Mouse (Mus musculus): ENCODE measurements around the gene Stat5b.

Gene Stat5b

DNA sequence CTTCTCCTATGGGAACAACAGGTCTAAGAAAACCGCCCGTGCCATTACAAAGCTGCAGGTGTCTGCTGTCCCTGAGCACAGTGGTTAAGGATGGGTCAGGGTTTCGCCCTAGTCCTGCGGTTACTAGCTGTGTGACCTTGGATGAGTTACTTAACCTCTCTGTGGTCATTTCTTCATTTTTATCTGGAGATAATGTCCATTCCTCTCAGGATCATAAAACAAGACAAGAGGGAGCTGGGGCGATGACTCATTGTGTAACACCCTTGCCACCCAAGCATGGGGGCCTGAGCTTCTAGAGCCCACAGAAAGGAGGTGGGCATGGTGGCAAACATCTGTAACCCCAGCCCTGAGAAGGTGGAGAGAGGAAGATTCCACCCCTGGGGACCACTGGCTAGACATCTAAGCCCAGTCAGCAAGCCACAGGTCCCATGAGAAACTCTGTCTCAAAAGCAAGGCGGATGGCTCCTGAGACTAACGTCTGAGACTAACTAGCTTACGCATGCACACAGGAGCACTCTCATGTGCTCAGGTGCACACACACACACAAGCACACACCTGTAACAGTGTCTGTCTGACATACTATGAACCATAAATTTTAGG lies 7.4 kb downstream of the Stat5b start:
- no peak for DNase-seq (ENCODE audit: low spot score in 2 of 2)

DNA sequence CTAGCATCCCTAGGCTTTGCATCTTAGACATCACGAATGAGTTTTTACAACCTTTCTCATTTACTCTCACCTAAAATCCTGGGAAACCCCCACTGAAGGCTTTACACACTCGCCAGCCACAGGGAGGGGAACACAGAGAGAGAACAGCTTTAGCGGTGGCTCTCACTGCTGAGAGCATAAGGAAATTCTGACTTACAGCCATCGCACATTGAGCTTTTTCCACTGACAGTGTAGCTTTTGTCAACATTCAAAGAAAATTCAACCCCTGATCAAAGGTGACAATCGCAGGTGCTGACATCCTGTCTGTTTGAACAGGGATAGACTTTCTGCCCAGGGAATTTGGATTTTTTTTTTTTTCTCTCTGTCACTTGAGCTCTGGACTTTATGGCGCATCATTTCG lies 8.5 kb downstream of the Stat5b start:
- DNase-seq (ENCODE audit: low spot score in 2 of 2), result no peak

DNA sequence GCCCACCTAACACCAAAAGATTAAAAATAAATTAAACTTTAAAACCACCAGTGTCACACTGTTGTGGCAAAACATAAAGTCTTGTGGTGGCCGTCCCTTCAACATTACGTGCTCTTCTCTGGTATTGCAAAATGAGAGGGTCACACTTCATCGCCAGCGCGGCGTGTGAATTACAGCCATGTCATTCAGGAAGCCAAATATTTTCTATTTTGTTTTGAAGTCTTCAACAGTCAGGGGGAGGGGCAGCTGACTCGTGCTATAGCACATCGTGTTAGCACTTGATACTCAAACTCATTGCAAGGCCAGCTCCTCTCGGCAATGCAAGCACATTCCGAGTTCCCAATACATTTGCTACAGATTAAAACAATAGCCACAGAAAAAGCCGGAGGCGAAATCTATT lies 9.7 kb downstream of the Stat5b start:
- DNase-seq (ENCODE audit: low spot score in 2 of 2), result no peak

DNA sequence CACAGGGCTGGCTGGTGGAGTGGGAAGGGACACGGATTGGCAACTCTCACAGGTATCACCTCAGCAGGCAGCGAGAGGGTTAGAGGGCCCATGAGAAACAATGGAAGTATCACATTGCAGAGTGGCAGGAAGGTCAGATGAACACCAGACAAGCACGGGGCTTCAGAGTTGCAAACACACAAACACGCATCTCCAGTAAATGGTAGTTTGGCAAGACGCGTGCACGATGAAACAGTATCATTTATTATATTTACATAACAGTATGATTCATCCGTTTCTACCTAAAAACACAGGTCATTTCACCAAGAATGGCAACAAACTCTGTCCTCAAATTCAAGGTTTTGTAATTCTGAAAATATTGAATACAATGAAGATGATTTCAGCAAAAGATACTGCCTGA lies 11.0 kb downstream of the Stat5b start:
- no peak for DNase-seq (ENCODE audit: low spot score in 2 of 2)

DNA sequence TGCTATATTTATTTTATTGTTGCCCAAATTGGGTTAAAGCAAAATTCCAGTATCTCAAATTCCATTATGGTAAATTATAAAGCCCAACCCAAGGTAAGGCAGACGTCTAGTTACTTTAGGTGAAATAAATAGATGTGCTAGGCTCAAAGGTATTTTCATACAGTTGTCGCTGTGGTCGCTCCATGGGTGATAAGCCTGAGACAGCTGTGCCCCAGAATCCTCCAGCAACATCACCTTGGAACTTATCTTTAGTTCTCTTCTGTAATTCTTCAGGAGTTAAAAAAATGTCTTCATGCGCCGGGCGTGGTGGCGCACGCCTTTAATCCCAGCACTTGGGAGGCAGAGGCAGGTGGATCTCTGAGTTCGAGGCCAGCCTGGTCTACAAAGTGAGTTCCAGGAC lies 11.6 kb downstream of the Stat5b start:
- no peak for DNase-seq (ENCODE audit: low spot score in 2 of 2)

DNA sequence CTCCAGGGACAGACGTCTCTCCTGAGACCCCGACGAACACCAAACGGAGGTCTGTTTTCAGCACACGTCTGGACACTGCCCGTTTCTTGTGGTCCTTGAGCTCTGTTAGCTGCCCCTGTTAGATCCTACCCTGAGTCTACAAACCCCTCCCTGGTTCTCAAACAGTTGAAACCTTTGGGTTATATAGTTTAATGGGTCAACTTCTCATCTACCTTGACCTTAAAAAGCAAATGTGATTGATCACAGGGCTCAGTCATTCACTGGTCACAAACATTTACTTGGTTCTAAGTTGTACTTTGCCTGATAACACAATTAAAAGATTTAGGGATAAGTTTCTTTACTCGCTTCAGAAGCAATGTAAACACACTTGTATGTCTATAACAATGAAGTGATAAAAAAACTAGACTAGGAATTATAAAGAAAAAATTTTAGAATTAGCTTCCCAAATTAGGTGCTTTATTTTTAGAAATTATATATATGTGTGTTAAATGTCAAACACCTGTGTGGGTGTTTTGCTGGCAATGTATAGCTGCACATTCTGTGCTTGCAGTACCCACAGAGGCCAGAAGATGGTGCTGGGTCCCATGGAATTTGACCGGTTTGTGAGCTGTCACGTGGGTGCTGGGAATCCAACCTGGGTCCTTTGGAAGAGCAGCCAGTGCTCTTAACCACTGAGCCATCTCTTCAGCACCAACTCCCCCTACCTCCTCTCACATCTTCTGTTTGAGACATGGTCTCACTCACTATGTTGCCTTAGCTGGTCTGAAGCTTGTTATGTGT lies 13.4 kb downstream of the Stat5b start:
- no peak for DNase-seq (ENCODE audit: low spot score in 2 of 2)

DNA sequence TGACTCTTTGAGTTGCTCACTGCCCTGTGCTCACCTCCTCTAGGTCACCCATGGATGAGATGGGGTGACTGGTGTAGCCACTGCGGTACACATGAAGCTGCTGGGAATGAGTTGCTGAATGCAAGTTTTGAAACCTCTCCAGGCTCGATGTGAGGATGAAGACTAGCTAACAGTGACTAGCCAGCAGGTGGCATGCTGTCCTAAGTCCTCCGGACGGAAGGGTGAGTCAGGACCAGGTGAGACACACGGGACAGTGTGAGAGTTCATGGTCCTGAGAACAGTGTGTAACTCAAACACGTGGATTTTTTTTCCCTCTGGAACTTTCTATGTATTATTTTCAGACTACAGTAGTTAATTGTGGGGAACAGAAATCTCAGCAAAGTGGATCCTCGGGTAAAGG lies 17.1 kb downstream of the Stat5b start:
- DNase-seq (ENCODE audit: low spot score in 2 of 2), result no peak

DNA sequence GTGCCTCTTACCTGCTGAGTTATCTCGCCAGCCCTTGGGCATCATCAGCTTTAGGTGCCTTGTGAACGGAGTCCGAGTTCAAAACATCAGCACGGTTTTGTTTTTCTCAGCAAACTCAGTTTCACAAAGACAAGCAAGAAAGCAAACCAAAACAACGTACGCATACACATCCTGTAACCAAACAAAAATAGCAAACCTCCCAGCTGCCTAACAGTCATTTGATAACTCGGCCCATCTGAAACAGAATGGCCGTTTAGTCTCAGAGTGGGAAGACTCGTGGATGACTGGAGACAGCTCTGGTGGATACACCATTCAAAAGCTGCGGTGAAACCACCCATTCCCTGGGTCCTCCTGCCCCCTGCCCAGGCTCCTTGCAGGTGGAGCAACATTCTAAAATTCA lies 19.1 kb downstream of the Stat5b start:
- no peak for DNase-seq (ENCODE audit: low spot score in 2 of 2)

DNA sequence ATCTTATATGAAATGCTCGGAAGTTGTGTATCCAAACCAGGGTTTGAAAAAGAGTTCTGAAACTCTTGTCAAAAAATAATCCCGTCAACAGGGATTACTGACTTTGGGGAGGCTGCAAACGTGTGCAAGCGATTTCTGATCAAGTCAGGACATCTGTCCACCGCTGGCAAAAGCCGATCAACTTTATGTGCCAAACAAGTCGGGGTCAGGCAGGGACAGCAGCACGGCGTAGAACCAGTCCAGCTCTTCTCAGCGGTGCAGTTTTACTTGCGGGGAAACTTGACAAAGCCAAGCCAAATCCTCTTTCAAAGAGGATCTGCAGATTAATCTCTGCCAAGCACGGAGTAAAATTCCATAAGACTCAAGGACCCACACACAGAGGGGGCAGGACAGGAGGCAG lies 20.8 kb downstream of the Stat5b start:
- DNase-seq (ENCODE audit: low spot score in 2 of 2), result no peak

DNA sequence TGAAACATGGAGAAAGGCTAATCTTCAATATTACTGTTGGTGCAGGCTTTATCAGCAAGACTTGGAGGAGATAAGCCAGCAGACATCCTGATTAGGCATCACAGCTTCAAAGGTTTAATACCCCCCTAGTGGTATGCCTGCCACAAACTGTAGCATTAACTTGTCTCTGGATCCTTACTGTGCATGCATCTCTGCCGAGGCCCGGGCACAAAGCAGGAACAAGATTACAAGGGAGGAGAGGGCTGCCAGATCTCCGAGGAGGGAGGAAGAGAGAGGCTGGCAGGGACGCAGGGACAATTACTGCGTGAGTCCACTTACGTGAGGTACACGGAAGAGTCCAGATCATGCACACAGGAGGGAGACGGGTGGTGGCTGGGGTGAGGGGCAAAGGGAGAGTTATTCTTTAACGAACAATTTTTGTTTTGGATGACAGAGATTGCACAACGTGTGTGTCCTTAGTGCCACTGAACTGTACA lies 21.8 kb downstream of the Stat5b start:
- DNase-seq (ENCODE audit: low spot score in 2 of 2), result no peak

DNA sequence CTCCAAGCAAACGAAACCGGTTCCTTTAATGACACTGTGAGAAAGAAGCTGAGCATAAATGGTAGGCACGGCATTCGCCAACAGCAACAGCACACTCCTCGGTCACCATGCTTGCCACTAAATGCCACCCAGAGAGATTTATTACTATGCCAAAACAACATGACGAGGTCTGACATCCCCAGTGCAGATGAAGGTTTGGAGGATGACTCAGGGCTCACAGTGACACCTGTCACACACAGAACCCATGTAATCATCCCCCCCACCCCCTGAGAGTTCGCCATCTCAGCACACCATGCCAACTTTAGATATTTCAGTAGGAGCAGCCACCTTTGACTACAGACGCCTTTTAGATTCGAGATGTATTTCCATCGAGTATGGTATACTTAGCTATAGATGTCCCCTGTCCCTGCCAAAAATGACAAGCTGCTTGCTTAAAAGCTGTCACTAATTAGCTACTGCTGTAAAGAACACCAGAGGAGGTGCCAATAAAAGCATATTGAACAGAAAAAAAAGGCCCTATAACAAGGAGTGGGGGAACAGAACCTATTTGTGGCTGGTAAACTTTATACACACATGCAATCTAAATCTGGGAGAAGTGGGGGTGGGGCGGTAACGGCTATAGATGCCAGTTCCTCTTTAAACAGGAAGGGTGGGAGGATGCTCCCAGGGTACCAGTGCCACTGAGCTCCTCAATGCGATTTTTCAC lies 24.2 kb downstream of the Stat5b start:
- DNase-seq (ENCODE audit: low spot score in 2 of 2), result peak; percentile 47 to 65

DNA sequence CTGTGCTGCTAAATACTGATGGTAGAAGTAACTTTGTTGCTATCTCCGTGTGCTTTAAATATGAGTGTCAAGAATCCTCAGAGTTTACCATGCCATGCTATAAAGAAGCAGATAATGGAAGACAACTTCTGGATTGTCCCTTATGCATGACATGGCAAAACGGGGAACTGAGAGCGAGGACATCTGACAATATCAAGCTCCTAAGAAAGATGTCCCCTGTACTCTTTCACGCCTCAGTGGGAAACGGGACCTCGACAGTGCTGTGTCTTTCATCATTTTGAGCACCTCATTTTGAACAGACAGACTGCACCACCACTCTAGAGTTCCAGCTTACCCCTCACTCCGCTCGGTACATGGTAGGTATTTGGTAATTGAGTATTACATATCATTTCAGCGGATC lies 25.1 kb downstream of the Stat5b start:
- DNase-seq (ENCODE audit: low spot score in 2 of 2), result no peak

DNA sequence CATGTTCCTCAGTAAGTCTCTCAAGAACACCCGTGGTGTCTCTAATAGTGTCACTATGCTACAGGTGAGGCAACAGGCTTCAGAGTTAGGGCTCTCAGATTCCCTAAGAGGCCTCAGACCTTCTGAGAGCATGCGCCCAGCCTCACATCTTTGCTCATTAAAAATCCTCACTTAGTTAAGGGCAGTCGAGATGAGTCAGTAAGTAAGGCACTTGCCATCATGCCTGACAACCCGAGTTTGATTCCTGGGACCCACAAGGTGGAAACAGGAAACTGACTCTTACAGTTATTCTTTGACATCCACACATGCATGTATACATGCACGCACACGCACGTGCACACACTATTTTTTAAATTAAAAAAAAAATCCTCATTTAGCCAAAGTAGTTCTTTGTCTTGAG lies 26.0 kb downstream of the Stat5b start:
- DNase-seq (ENCODE audit: low spot score in 2 of 2), result no peak

DNA sequence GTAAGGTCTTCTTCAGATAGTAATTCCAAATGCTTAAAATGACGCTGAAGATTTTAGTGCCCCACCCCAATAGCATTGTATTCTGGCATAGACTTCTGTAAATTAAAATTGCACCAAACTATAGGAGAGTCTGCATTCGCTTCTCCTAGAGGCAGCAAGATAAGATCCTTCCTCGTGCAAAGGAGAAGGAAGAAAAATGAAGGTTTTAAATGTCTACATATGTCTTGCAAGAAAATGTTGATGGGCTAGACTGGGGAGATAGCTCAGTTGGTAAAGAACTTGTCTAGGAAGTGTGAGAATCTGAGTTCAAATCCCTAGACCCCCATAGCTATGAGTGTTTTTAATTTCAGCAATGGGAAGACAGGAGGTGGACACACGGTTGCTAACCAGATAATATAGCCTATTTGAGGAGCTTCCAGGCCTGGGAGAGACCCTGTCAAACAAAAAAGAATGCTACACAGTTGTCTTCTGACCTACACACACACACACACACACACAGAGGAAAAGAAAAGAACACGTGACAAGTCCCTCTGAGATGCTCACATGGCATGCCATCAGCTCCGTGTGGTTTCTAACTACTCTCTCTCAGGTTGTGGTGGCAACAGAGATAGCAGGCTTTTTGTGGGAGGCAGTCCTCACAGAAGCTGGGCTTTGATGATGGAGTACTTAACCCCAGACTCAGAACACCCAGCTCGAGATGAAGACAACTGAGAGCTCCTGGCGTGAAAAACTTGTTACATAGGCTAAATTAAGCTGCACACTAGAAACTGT lies 26.8 kb downstream of the Stat5b start:
- peak in 1 of 2 experiments; percentile 19 for DNase-seq (ENCODE audit: low spot score in 2 of 2)

DNA sequence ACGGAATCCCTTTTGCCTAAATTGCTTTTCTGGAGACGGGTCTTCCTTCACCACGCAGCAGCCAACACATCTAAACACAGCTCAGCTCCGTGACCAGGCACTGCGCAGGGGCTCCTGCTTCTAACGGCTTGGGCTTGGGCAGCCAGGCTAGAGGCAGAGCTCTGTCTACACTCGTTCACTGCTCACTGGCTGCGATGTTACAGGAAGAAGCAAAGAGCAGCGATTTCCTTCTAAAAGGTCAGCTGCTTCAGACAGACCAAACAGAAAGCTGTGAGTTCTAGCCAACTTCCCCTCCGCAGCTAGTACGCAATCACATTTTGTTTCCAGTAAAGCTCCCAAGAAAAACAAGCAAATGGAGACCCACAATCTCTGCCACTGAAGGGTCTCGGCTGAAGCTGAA lies 28.2 kb downstream of the Stat5b start:
- DNase-seq (ENCODE audit: low spot score in 2 of 2), result no peak

DNA sequence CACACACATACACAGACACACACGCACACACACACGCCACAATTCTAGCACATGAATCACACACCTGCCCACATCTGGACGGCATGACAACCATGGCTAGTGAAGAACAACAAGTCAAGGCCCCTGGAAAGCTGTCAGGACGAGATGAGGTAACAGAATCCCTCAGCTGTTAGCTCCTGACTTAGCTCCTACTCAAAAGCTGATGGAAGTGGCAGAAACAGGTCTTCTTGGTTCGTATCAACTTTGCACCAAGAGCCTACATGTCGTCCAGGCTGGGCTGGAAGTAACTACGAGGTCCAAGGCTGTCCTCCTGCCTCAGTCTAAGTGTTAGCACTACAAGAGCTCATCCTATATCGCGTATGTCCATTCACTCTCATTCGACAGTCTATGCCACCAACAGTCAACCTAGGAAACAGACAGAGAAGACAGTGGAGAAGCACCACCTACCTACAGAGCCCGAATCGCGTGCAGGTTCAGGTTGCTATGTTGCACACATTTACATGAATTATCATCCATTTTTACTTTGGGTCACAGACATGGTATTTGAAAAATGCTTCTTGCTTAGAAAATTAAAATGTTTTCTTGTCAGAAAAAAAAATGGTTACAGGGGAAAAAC lies 28.8 kb downstream of the Stat5b start:
- no peak for DNase-seq (ENCODE audit: low spot score in 2 of 2)

DNA sequence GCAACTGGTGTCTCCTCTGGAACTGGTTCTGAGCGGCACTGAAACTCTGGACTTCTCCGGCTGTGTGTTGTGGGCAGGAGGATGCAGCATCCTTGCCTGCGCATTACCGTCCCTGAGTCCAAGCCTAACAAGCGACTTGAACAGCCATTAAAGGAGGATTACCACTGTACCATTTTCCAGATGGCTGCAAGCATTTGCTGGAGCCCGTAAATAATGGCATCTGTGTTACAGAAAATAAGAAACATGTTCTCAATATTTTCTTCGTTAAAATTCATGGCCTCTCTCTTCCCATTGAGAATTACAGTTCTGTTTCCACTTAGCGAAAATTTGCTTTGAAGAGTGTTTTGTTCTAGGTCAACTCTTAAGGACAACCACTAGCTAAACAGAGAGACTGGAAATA lies 30.5 kb downstream of the Stat5b start:
- no peak for DNase-seq (ENCODE audit: low spot score in 2 of 2)

DNA sequence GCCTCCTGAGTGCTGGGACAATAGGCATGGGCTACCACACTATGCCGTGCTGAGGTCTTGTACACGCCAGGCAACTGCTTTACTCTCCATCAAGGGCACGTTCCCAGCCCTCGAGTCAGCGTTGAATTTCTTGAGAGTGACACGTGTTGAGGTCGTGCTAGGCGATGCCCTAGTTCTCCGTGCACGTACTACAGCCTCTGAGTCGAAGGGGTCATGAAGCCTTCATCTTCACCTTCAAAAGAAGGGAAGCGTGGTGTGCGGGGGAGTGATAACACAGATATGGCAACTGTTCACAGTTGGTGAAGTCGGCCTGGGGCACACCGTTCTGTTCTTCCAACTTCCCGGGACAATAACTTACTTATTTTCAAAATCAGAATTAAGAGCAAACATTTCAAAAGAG lies 30.9 kb downstream of the Stat5b start:
- DNase-seq (ENCODE audit: low spot score in 2 of 2), result no peak

DNA sequence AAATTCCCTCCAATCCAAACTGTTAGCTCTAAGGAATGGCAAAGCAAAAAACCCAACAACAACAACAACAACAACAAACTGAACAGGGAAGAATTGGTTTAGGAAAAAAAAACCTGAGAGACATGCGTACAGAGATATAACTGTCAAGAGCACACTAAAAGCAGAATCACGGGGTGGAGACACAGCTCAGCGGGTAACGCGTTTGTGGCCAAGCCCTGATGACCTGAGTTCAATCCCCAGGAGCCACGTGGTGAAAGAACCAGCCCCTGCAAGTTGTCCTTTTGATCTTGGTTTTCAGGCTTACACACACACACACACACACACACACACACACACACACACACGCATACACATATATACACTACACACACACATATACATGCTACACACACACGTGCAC lies 31.5 kb downstream of the Stat5b start:
- no peak for DNase-seq (ENCODE audit: low spot score in 2 of 2)

DNA sequence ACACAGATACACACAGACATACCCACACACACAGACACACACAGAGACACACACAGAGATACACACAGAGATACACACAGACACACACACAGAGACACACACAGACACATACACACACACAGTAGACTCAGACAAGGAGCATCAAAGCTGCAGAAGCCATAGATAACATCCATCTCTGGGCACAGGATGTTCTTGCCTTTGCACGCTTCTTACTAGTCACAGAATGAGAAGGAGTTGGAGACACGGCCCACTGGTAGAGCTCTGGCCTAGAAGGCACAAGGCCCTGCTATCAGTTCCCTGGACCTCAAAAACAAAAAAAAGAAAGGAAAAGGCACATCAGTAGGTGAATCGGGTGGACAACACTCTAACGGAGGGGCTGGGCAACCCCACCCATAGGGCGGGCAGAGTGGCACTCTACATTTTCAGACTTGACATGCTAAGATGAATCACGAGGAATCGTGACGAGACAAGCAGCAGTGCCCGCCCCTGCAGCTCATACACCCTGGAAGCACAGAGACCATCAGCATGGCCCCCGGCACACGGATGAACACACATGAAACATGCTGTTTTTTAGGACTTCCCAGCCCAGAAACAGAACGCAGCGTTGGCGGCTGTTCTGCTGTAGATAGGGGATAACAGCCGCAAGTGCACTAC lies 32.0 kb downstream of the Stat5b start:
- DNase-seq (ENCODE audit: low spot score in 2 of 2), result no peak

DNA sequence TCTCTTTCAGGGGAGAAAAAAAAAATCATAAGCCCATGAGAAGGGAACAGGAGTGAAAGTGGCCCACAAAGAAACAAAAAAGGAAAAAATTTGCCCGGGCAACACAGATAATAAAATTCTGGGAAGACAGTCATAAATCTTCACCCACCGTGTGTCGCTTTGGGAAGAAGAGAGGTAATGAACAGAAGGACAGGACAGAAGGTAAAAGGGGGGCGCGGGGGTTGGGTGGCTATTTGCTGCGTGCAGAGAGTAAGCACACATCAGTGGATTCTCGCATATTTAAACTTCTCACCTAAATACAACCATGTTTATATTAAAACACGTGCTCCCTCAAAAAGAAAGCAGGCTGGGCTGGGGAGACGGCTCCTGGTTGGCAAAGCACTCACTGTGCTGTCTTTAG lies 33.2 kb downstream of the Stat5b start:
- DNase-seq (ENCODE audit: low spot score in 2 of 2), result no peak

All from right cerebral cortex, adult 2 months (tissue).